Mouse (Mus musculus) hindbrain, postnatal 0 days (tissue): ENCODE measurements around the gene Dnttip2. TPM values are rescaled to one million over a fixed set of nuclear protein-coding genes. Genes with fewer than 3 reads are reported as not detected.
A peak's percentile ranks its signal among the peaks of the same experiment; 100 is the strongest.

Experiments used
- ATAC-seq: fragments of 200-750 bp; cut with Nextera tagmentation; 2 replicates; pipeline ENCODE4 v1.8.0; 2017; ENCODE audit warnings: mild to moderate bottlenecking, moderate TSS enrichment, moderate library complexity
- DNase-seq: peaks from one replicate; pipeline ENCODE4 v3.0.0-alpha.2; 2015; ENCODE audit warnings: low spot score
- H3K27ac ChIP-seq: fragments of 300-500 bp; sonication (generic); 2 replicates; pipeline ENCODE4 v1.5.1; 2014; ENCODE audit warnings: mild to moderate bottlenecking
- H3K27me3 ChIP-seq: fragments of 300-500 bp; sonication (generic); 2 replicates; pipeline ENCODE4 v1.6.1; 2014; ENCODE audit warnings: low read length, mixed read lengths; ENCODE audit not compliant: insufficient read depth
- H3K36me3 ChIP-seq: fragments of 300-500 bp; sonication (generic); 2 replicates; pipeline ENCODE4 v1.6.1; 2014; ENCODE audit warnings: low read length, mixed read lengths; ENCODE audit not compliant: insufficient read depth
- H3K4me1 ChIP-seq: fragments of 300-500 bp; sonication (generic); 2 replicates; pipeline ENCODE4 v1.6.1; 2014; ENCODE audit warnings: antibody characterized with exemption, low read length, mixed read lengths; ENCODE audit not compliant: insufficient read depth
- H3K4me2 ChIP-seq: fragments of 300-500 bp; sonication (generic); 2 replicates; pipeline ENCODE4 v1.6.1; 2014; ENCODE audit warnings: low read depth, mild to moderate bottlenecking, low read length, moderate library complexity, mixed read lengths
- H3K4me3 ChIP-seq: fragments of 300-500 bp; sonication (generic); 2 replicates; pipeline ENCODE4 v1.5.1; 2014; ENCODE audit warnings: low read length
- H3K9ac ChIP-seq: fragments of 300-500 bp; sonication (generic); replicated peaks from 2 replicates; pipeline ENCODE4 v1.6.1; 2014; ENCODE audit warnings: mild to moderate bottlenecking, low read length, moderate library complexity, mixed read lengths
- H3K9me3 ChIP-seq: fragments of 300-500 bp; sonication (generic); 2 replicates; pipeline ENCODE4 v1.6.1; 2016; ENCODE audit warnings: low read length, mixed read lengths
- CTCF ChIP-seq: IDR thresholded peaks from 2 replicates; pipeline ENCODE4 v1.5.1; 2016; ENCODE audit warnings: antibody characterized with exemption, control low read depth, low read depth
- WGBS: fragments of 180-500 bp; shearing (Covaris S2); extraction: QIAGEN DNeasy Blood & Tissue Kit; methylation state at CpG from one replicate; pipeline ENCODE4 v1.1.7; 2014; 5-methylcytosine and 5-hydroxymethylcytosine counted together
- microRNA counts: library from miRNA; unstranded; fragments of <30 nt; microRNA quantifications from one replicate; lab custom pipeline; 2015
- microRNA-seq, 2 experiments: library from miRNA; unstranded; fragments of <30 nt; microRNA quantifications; one replicate each; pipeline ENCODE4; 2016
- polyA plus RNA-seq: library from polyadenylated mRNA; unstranded; fragments of >200 nt; fragmentation: Nextera tagmentation; extraction: Ambion mirVana; gene quantifications from 2 replicates; pipeline ENCODE4 v1.2.1, GENCODE M21; 2015
- total RNA-seq: library from RNA; depleted of rRNA; stranded (reverse); fragments of >200 nt; gene quantifications from 2 replicates; pipeline ENCODE4 v1.2.3, GENCODE M21; 2014; rRNA removed

Gene Dnttip2
- total and polyA plus RNA-seq, 2 experiments from 2014 or later: 9.9 to 43.7 TPM

DNA sequence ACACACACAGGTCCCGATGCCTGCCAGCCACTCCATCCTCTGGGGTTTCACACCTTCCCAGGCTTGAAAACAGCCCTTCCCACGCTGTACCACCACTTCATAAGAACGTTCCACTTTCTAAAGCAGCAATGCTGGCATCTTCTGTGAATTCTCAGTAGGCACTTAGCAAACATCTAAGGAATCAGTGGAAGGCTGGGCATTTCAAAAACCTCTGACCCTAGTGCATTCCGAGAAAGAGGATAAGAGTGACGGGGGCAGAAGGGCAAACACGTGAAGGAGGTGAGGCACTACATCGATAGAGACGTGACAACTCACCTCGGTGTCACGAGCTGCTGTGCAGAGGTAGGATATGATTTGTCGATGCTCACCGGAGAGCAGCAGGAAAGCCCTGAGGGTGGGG is 56.3 kb downstream of the Dnttip2 start:
- no peaks in the 10 kb centered on the region for H3K36me3 ChIP-seq
- WGBS: 85% methylated on average over 12 of the region's 12 CpGs
- TF ChIP-seq CTCF: no peak
- H3K27me3 ChIP-seq: no peaks in the 10 kb centered on the region
- no peak overlapping the region for H3K4me2 ChIP-seq
- DNase-seq (no peak), ATAC-seq (no peak)
- H3K9ac ChIP-seq: no peak overlapping the region
- H3K27ac ChIP-seq: no peak overlapping the region
- H3K4me3 ChIP-seq: no peak overlapping the region
- no peaks in the 10 kb centered on the region for H3K4me1 ChIP-seq
- H3K9me3 ChIP-seq: no peaks in the 10 kb centered on the region

GRCm38 (mm10) chr3:122333493-122333892 is 59.3 kb downstream of the Dnttip2 start:
- WGBS: 26% methylated on average over 4 of the region's 4 CpGs
- Histone ChIP-seq H3K4me2 (no peak overlapping the region), H3K27ac (no peak overlapping the region), H3K36me3 (no peaks in the 10 kb centered on the region), H3K9me3 (no peaks in the 10 kb centered on the region), H3K9ac (no peak overlapping the region), H3K4me1 (no peaks in the 10 kb centered on the region), H3K4me3 (no peak overlapping the region), H3K27me3 (no peaks in the 10 kb centered on the region)
- no peak for DNase-seq
- no peak for TF ChIP-seq CTCF
- ATAC-seq: no peak

DNA sequence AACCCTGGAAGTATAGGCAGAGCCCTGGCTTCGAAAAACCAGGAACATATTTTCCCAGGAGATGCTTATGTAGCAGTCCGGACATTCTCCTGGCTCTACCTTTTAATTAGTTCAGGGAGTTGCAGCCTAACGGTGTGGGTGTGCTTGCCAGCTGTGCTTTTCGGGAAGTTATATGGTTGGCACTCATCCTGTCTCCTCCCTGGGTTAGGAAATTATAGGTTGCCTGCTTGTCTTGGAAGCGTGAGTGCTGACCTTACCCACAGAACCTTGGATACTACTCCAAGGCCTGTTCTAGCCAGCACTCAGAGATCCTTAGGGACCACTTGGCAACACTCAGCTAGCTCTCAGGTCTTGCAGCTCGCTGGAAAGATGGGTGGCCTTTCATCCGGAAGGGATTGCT is 59.7 kb downstream of the Dnttip2 start:
- H3K9me3 ChIP-seq: no peaks in the 10 kb centered on the region
- no peak overlapping the region for H3K4me3 ChIP-seq
- H3K4me1 ChIP-seq: no peaks in the 10 kb centered on the region
- 45% methylated on average over 7 of the region's 7 CpGs for WGBS
- H3K4me2 ChIP-seq: no peak overlapping the region
- H3K27me3 ChIP-seq: no peaks in the 10 kb centered on the region
- ATAC-seq (no peak), DNase-seq (no peak)
- no peak overlapping the region for H3K9ac ChIP-seq
- no peak overlapping the region for H3K27ac ChIP-seq
- TF ChIP-seq CTCF: no peak
- no peaks in the 10 kb centered on the region for H3K36me3 ChIP-seq

DNA sequence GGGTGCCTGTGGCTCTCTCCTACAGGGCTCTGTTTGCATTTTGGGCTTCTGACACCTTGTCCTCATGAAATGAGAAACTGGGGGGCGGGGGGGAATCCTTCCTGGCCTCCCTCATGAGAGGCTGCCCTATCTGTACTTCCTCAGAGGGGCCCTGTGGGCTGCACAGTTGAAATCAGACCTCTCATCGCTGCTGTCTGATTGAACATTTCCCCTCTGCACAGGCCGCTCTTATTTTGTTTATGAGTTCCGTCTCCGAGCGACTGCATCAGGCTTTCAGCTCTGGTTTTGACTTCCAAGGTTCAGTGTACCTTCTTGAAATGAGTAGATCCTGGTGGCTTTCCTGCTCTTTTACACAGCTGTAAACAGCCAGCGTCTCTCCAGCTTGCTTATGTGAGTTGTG is 60.2 kb downstream of the Dnttip2 start:
- no peak for TF ChIP-seq CTCF
- Histone ChIP-seq H3K4me3 (no peak overlapping the region), H3K27ac (no peak overlapping the region), H3K4me2 (no peak overlapping the region), H3K4me1 (no peaks in the 10 kb centered on the region), H3K36me3 (no peaks in the 10 kb centered on the region), H3K27me3 (no peaks in the 10 kb centered on the region), H3K9ac (no peak overlapping the region), H3K9me3 (no peaks in the 10 kb centered on the region)
- DNase-seq (no peak), ATAC-seq (no peak)
- WGBS: 72% methylated on average over 7 of the region's 7 CpGs

MicroRNAs encoded within 50 kb of the gene (microRNA counts, 519-probe panel; counts per million panel counts)
- microRNA mmu-miR-760 (lab: Ali Mortazavi, UCI): 1,630 counts per million, percentile 20 among the panel's probes with 10 or more counts

Small RNA genes lying within 50 kb of the gene (microRNA-seq; reads per million reads assigned to microRNA genes)
- gene Gm22903 (0 reads per million in 2 experiments), gene Mir760 (380 to 451 reads per million in 2 experiments)

Other genes starting within 250 kb of the Dnttip2 start
- 8.7 and 11.7 TPM in 2 replicates for gene Abca4, start 229.9 kb upstream of the Dnttip2 start, total RNA-seq
- 3.9 and 4.8 TPM in 2 replicates for gene Abca4, start 229.9 kb upstream of the Dnttip2 start, polyA plus RNA-seq
- gene Gclm, start 28.8 kb upstream of the Dnttip2 start, total RNA-seq: 32.1 and 36.9 TPM in 2 replicates
- gene Gclm, start 28.8 kb upstream of the Dnttip2 start, polyA plus RNA-seq: 65.0 and 67.6 TPM in 2 replicates
- gene Bcar3, start 19.7 kb downstream of the Dnttip2 start, total RNA-seq: 23.8 and 29.4 TPM in 2 replicates
- 6.3 and 7.7 TPM in 2 replicates for gene Bcar3, start 19.7 kb downstream of the Dnttip2 start, polyA plus RNA-seq